Mouse (Mus musculus) bone marrow macrophage, adult 2 months (primary cell): ENCODE results near the gene Amotl1.

Experiments used
- CTCF ChIP-seq: IDR thresholded peaks from 2 replicates; pipeline ENCODE4 v1.5.1; 2012; ENCODE audit warnings: low read depth, mild to moderate bottlenecking, low read length, moderate library complexity
- POLR2A ChIP-seq: IDR thresholded peaks from 2 replicates; pipeline ENCODE4 v1.6.1; 2012; ENCODE audit warnings: mild to moderate bottlenecking, low read depth, low read length, borderline replicate concordance

- TF ChIP-seq POLR2A (no peak), CTCF (no peak)
Measured at GRCm38 (mm10) chr9:14530004-14530403, 114.9 kb downstream of the Amotl1 start.
